8 mouse cellular contexts compared by ENCODE assay signal in genomic region chr12:86157894-86158444, GRCm38 (mm10).
A peak's percentile ranks its signal among the peaks of the same experiment; 100 is the strongest.
DNase-seq lines count a peak whose midpoint lies in the region; ATAC-seq and TF ChIP-seq lines count a peak whose summit lies in the region.

No protein-coding gene starts in this region.

- DNase-seq in kidney, postnatal 0 days (ENCODE audit: low spot score): peak; percentile 66
- DNase-seq in kidney, adult 8-10 months: no peak
- peak; percentile 46 to 66 for DNase-seq in cerebellum, postnatal 10 days
- DNase-seq in heart, adult 18-20 months: peak; percentile 55 to 59
- DNase-seq in left cerebral cortex, postnatal 25 days (ENCODE audit: low spot score in 2 of 2): peak; percentile 46 to 90
- DNase-seq in midbrain, embryonic 11.5 days (ENCODE audit: low spot score, missing footprints): no peak
- no peak for DNase-seq in adrenal gland, adult 2 months
- DNase-seq in spleen, adult 18-20 months: no peak

- H3K9me3 ChIP-seq in kidney, postnatal 0 days (replicated peaks; ENCODE audit: low read length): no peaks in the 10 kb centered on the region
- no peaks in the 10 kb centered on the region; the same call in 1 of the 2 replicates for H3K9me3 ChIP-seq in midbrain, embryonic 11.5 days (ENCODE audit: control insufficient read depth, low read length)

- WGBS in kidney, postnatal 0 days: 15% methylated on average over 8 of the region's 8 CpGs
- WGBS in midbrain, embryonic 11.5 days: 37% methylated on average over 8 of the region's 8 CpGs

- H3K9ac ChIP-seq in kidney, postnatal 0 days (ENCODE audit: low read depth, low read length): no peak overlapping the region
- H3K9ac ChIP-seq in midbrain, embryonic 11.5 days (ENCODE audit: low read length): no peak overlapping the region

- no peaks in the 10 kb centered on the region for H3K27me3 ChIP-seq in kidney, postnatal 0 days (ENCODE audit: insufficient read depth, low read length)
- H3K27me3 ChIP-seq in midbrain, embryonic 11.5 days (ENCODE audit: control insufficient read depth, insufficient read depth, low read length): no peaks in the 10 kb centered on the region

- intact Hi-C loops in left cerebral cortex, postnatal 25 days (cut with DNase I): no loop called here

- no peaks in the 10 kb centered on the region for H3K36me3 ChIP-seq in kidney, postnatal 0 days (ENCODE audit: insufficient read depth, low read length)
- H3K36me3 ChIP-seq in midbrain, embryonic 11.5 days (ENCODE audit: control insufficient read depth, insufficient read depth, low read length): no peaks in the 10 kb centered on the region

- no peak overlapping the region for H3K4me2 ChIP-seq in kidney, postnatal 0 days (ENCODE audit: low read length)
- no peak overlapping the region for H3K4me2 ChIP-seq in midbrain, embryonic 11.5 days

- ATAC-seq in kidney, postnatal 0 days (replicated peaks; ENCODE audit: low FRiP score, low read depth): no peak
- ATAC-seq in midbrain, embryonic 11.5 days (ENCODE audit: low FRiP score): no peak

- no peak overlapping the region for H3K4me3 ChIP-seq in kidney, postnatal 0 days (replicated peaks; ENCODE audit: low read depth, low read length)
- no peak overlapping the region for H3K4me3 ChIP-seq in midbrain, embryonic 11.5 days (ENCODE audit: low read depth, low read length)

- no peak overlapping the region for H3K27ac ChIP-seq in kidney, postnatal 0 days
- H3K27ac ChIP-seq in midbrain, embryonic 11.5 days (ENCODE audit: low read depth, low read length): no peak overlapping the region

- no peak for TF ChIP-seq CTCF in kidney, postnatal 0 days (IDR thresholded peaks at IDR 0.05; ENCODE audit: low read depth)

- peaks cover 8% of the 10 kb centered on the region; the same call in 1 of the 2 replicates for H3K4me1 ChIP-seq in kidney, postnatal 0 days (replicated peaks; ENCODE audit: insufficient read depth, low read length)
- H3K4me1 ChIP-seq in midbrain, embryonic 11.5 days (ENCODE audit: control insufficient read depth, insufficient read depth, low read length): peaks cover 14% of the 10 kb centered on the region

Comparison
In these comparisons a context has a peak if more than half of its experiments do, and no peak if none do; other contexts are left out.
1. DNase-seq: peak in kidney, postnatal 0 days (single experiment), cerebellum, postnatal 10 days (2 of 2), heart, adult 18-20 months (2 of 2) and left cerebral cortex, postnatal 25 days (2 of 2); none in kidney, adult 8-10 months (0 of 2), midbrain, embryonic 11.5 days (single experiment), adrenal gland, adult 2 months (single experiment) and spleen, adult 18-20 months (0 of 2).